Comparison of ENCODE assay signal across 13 mouse cellular contexts in the genomic region with DNA sequence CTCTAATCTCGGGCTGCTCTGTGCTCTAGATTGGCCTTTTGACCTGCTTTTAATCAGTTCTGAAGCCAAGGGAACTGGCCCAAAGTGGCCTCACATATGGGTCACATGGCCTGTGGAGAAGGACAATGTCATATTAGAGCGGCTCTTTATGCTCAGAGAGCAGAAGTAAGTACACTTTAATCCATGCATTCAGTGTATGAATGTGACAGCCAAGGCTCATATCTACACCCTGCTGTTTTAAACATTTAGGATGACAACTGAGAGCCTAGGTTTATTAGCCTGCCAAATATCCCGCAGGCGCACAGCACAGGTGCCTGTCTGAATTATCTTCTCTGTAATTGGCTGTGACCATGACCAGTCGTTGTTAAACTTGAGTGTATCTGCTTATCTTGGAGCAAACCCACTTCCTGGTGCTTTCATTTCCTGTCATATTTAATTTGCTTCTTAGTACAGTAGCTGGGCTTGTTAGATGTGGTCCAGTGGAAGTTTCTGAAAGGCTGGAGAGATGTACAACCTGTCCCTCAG. TPM values are rescaled to one million over a fixed set of nuclear protein-coding genes. Genes with fewer than 3 reads are reported as not detected.
DNase-seq lines count a peak whose midpoint lies in the region; TF ChIP-seq lines count a peak whose summit lies in the region.
"Had no signal": no experiment of that assay in that cellular context is flagged by ENCODE, and none has a peak within 500 bp of the region (broad histone marks: within the 10 kb centered on the region; RNA-seq: fewer than 3 reads in every experiment).

No protein-coding gene starts in this region.

- intact Hi-C loops in heart, postnatal 36 days (cut with DNase I): loop anchor here (5.0 kb wide), 1 partner anchor 680 kb away; no protein-coding TSS in a partner anchor

- no peak for TF ChIP-seq POLR2A in thymus, adult 2 months (IDR thresholded peaks at IDR 0.05; ENCODE audit: control insufficient read depth, extremely low read depth, insufficient read depth, low read length, poor library complexity)

- H3K36me3 ChIP-seq in heart, embryonic 10.5 days: no peaks in the 10 kb centered on the region
- H3K36me3 ChIP-seq in thymus, adult 2 months (ENCODE audit: control insufficient read depth, insufficient read depth, low read length): no peaks in the 10 kb centered on the region

- no peaks in the 10 kb centered on the region for H3K27me3 ChIP-seq in heart, embryonic 10.5 days (ENCODE audit: insufficient read depth, poor library complexity, severe bottlenecking)
- H3K27me3 ChIP-seq in thymus, adult 2 months (ENCODE audit: control insufficient read depth, insufficient read depth, low read length): no peaks in the 10 kb centered on the region

- H3K27ac ChIP-seq in heart, embryonic 10.5 days: 0 out of 2 replicates have a peak overlapping the region, but pooled peaks have one; percentile 0
- H3K27ac ChIP-seq in thymus, adult 2 months (ENCODE audit: control insufficient read depth, insufficient read depth, low read length): no peak overlapping the region
- H3K27ac ChIP-seq: left cerebral cortex, adult 2 months; macrophage had no signal

- no peak for DNase-seq in heart, embryonic 10.5 days (ENCODE audit: low spot score)
- no peak for DNase-seq in heart, postnatal 36 days
- DNase-seq in thymus, adult 2 months: peak; percentile 5
- DNase-seq in thymus, adult 18-20 months: no peak
- peak; percentile 44 for DNase-seq in induced T-regulatory cell, adult 2 months (ENCODE audit: low read depth)
- DNase-seq in retina, postnatal 1 day: peak; percentile 85
- DNase-seq in kidney, postnatal 14 days: no peak
- no peak for DNase-seq in kidney, adult 11 months
- DNase-seq: cerebellum, adult 8-10 months; kidney, adult 9 months had no signal

- no peak overlapping the region for H3K4me3 ChIP-seq in heart, embryonic 10.5 days
- no peak overlapping the region for H3K4me3 ChIP-seq in thymus, adult 2 months (ENCODE audit: control insufficient read depth, insufficient read depth, low read length)
- H3K4me3 ChIP-seq: left cerebral cortex, adult 2 months had no signal

- H3K4me1 ChIP-seq in heart, embryonic 10.5 days: peaks cover 31% of the 10 kb centered on the region
- peaks cover 23% of the 10 kb centered on the region for H3K4me1 ChIP-seq in thymus, adult 2 months (replicated peaks; ENCODE audit: control insufficient read depth, insufficient read depth, low read length)

- no peaks in the 10 kb centered on the region for H3K9me3 ChIP-seq in heart, embryonic 10.5 days

- no peak for TF ChIP-seq CTCF in thymus, adult 2 months (IDR thresholded peaks at IDR 0.05; ENCODE audit: borderline replicate concordance, control insufficient read depth, extremely low read depth, insufficient read depth, low read length, poor library complexity)

- 63% methylated on average over 5 of the region's 5 CpGs for WGBS in heart, embryonic 10.5 days
- 15% methylated on average over 5 of the region's 5 CpGs for WGBS in thymus, adult 2 months

RNA-seq across cellular contexts. Expression of gene Pygl, which starts 0.8 kb away (rescaled TPM):
- polyA plus RNA-seq in heart, embryonic 10.5 days (2016; fragmentation: Nextera tagmentation; extraction: Ambion mirVana): 30.3 and 42.6 TPM in 2 replicates
- 1 to 10 TPM; 4.1 to 7.1 TPM for total RNA-seq in heart, postnatal 36 days (2021)
- 19.6 and 19.7 TPM in 2 replicates for polyA plus RNA-seq in thymus, adult 2 months (2012; rRNA removed)
- polyA plus RNA-seq: C2C12 had no signal

Comparison
In these comparisons a context has a peak if more than half of its experiments do, and no peak if none do; other contexts are left out.
1. DNase-seq: peak in thymus, adult 2 months (single experiment), induced T-regulatory cell, adult 2 months (single experiment) and retina, postnatal 1 day (single experiment); none in heart, embryonic 10.5 days (single experiment), heart, postnatal 36 days (0 of 2), thymus, adult 18-20 months (0 of 2), kidney, postnatal 14 days (single experiment) and kidney, adult 11 months (single experiment).